Comparison of ENCODE assay signal across 17 mouse cellular contexts in the genomic region with DNA sequence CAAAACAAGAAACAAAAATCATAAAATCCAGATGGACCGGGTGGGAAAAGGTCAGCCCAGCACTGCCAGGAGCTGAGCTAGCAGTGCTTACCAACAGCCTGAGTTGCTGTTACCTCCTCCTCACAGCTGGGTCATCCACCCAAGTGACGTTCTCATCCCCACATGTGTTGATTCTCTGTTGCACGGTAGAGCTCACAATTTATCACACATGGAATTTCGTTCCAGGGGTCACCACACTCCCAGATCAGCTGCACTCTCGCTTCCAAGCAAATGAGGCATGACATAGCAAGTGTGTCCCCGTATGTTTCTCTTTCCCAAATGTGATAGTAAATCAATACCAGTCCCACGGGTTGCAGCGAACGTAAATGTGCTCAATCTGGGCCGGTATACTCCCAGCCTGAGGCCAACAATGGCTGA.
A peak's percentile ranks its signal among the peaks of the same experiment; 100 is the strongest.
DNase-seq lines count a peak whose midpoint lies in the region; ATAC-seq and TF ChIP-seq lines count a peak whose summit lies in the region.
"Had no signal": no experiment of that assay in that cellular context is flagged by ENCODE, and none has a peak within 500 bp of the region (broad histone marks: within the 10 kb centered on the region; RNA-seq: fewer than 3 reads in every experiment).

No protein-coding gene starts in this region.

- intact Hi-C loops in gastrocnemius, postnatal 14 days (cut with DNase I; ENCODE audit: low total_unique reads), result no loop called here

- no peak overlapping the region for H3K9ac ChIP-seq in hindbrain, embryonic 11.5 days (ENCODE audit: low read depth, low read length)
- H3K9ac ChIP-seq in hindbrain, postnatal 0 days (replicated peaks; ENCODE audit: low read length), result no peak overlapping the region
- no peak overlapping the region for H3K9ac ChIP-seq in neural tube, embryonic 11.5 days (ENCODE audit: low read length)
- H3K9ac ChIP-seq: liver, embryonic 14.5 days had no signal

- H3K27ac ChIP-seq in hindbrain, embryonic 11.5 days (ENCODE audit: low read depth, low read length), result 0 out of 2 replicates have a peak overlapping the region, but pooled peaks have one; percentile 8
- no peak overlapping the region for H3K27ac ChIP-seq in hindbrain, postnatal 0 days
- 0 out of 2 replicates have a peak overlapping the region, but pooled peaks have one; percentile 20 for H3K27ac ChIP-seq in neural tube, embryonic 11.5 days (ENCODE audit: low read depth, low read length)
- H3K27ac ChIP-seq: left cerebral cortex, adult 2 months; liver, embryonic 14.5 days; macrophage had no signal

- no peaks in the 10 kb centered on the region for H3K27me3 ChIP-seq in hindbrain, embryonic 11.5 days (ENCODE audit: control insufficient read depth, insufficient read depth, low read length)
- H3K27me3 ChIP-seq in hindbrain, postnatal 0 days (ENCODE audit: insufficient read depth, low read length), result no peaks in the 10 kb centered on the region
- no peaks in the 10 kb centered on the region for H3K27me3 ChIP-seq in neural tube, embryonic 11.5 days (ENCODE audit: control insufficient read depth, insufficient read depth, low read length)

- TF ChIP-seq CTCF in hindbrain, postnatal 0 days (IDR thresholded peaks at IDR 0.05; ENCODE audit: low read depth), result no peak

- no peaks in the 10 kb centered on the region for H3K9me3 ChIP-seq in hindbrain, embryonic 11.5 days (ENCODE audit: control insufficient read depth, low read length)
- no peaks in the 10 kb centered on the region for H3K9me3 ChIP-seq in hindbrain, postnatal 0 days (ENCODE audit: low read length)
- H3K9me3 ChIP-seq in neural tube, embryonic 11.5 days (ENCODE audit: control insufficient read depth, low read length), result no peaks in the 10 kb centered on the region

- no peak overlapping the region for H3K4me3 ChIP-seq in hindbrain, embryonic 11.5 days (ENCODE audit: low read depth, low read length)
- H3K4me3 ChIP-seq in hindbrain, postnatal 0 days (ENCODE audit: low read length), result no peak overlapping the region
- H3K4me3 ChIP-seq in neural tube, embryonic 11.5 days (ENCODE audit: low read depth, low read length), result no peak overlapping the region
- H3K4me3 ChIP-seq: left cerebral cortex, adult 2 months had no signal

- 51% methylated on average over 10 of the region's 10 CpGs for WGBS in hindbrain, embryonic 11.5 days
- WGBS in hindbrain, postnatal 0 days, result 40% methylated on average over 10 of the region's 10 CpGs
- 20% methylated on average over 10 of the region's 10 CpGs for WGBS in neural tube, embryonic 11.5 days

- no peaks in the 10 kb centered on the region for H3K4me1 ChIP-seq in hindbrain, embryonic 11.5 days (replicated peaks; ENCODE audit: control insufficient read depth, insufficient read depth, low read length)
- H3K4me1 ChIP-seq in hindbrain, postnatal 0 days (ENCODE audit: insufficient read depth, low read length), result peaks cover 8% of the 10 kb centered on the region; the same call in 1 of the 2 replicates
- peaks cover 6% of the 10 kb centered on the region; the same call in 1 of the 2 replicates for H3K4me1 ChIP-seq in neural tube, embryonic 11.5 days (ENCODE audit: control insufficient read depth, insufficient read depth, low read length)

- DNase-seq in hindbrain, embryonic 11.5 days (ENCODE audit: low spot score), result peak; percentile 27
- DNase-seq in hindbrain, postnatal 0 days (ENCODE audit: low spot score), result no peak
- peak; percentile 71 for DNase-seq in embryo, embryonic 10 days (ENCODE audit: low spot score)
- DNase-seq in gastrocnemius, postnatal 14 days, result peak; percentile 30
- DNase-seq in neural tube, embryonic 11.5 days (ENCODE audit: low spot score), result peak; percentile 63
- DNase-seq in adrenal gland, adult 2 months, result no peak
- DNase-seq in layer of hippocampus, adult 18-20 months (ENCODE audit: low spot score in 2 of 2), result no peak
- DNase-seq: cerebellum, postnatal 25 days; heart, postnatal 14 days; kidney, postnatal 10 days; right cerebral cortex, adult 18-20 months; thymus, postnatal 25 days had no signal

- peak; percentile 49; the same call in 1 of the 2 replicates for ATAC-seq in hindbrain, embryonic 11.5 days (ENCODE audit: low FRiP score)
- ATAC-seq in hindbrain, postnatal 0 days, result no peak
- ATAC-seq in neural tube, embryonic 11.5 days (ENCODE audit: insufficient read depth, low FRiP score, low TSS enrichment), result peak; percentile 41; the same call in 1 of the 2 replicates
- no peak for ATAC-seq in megakaryocyte progenitor cell, adult 5-6 weeks (replicated peaks; ENCODE audit: poor library complexity)
- ATAC-seq: activated CD4-positive, CD25-positive, alpha-beta regulatory T cell, adult 4 months had no signal

- no peak overlapping the region for H3K4me2 ChIP-seq in hindbrain, embryonic 11.5 days (replicated peaks; ENCODE audit: low read depth, low read length)
- H3K4me2 ChIP-seq in hindbrain, postnatal 0 days (ENCODE audit: low read depth, low read length), result no peak overlapping the region
- H3K4me2 ChIP-seq in neural tube, embryonic 11.5 days (ENCODE audit: low read depth), result no peak overlapping the region

- no peaks in the 10 kb centered on the region for H3K36me3 ChIP-seq in hindbrain, embryonic 11.5 days (ENCODE audit: control insufficient read depth, insufficient read depth, low read length)
- no peaks in the 10 kb centered on the region for H3K36me3 ChIP-seq in hindbrain, postnatal 0 days (ENCODE audit: insufficient read depth, low read length)
- H3K36me3 ChIP-seq in neural tube, embryonic 11.5 days (ENCODE audit: control insufficient read depth, insufficient read depth, low read length), result no peaks in the 10 kb centered on the region

Comparison
In these comparisons a context has a peak if more than half of its experiments do, and no peak if none do; other contexts are left out.
1. ATAC-seq: peak in hindbrain, embryonic 11.5 days (single experiment) and neural tube, embryonic 11.5 days (single experiment); none in hindbrain, postnatal 0 days (single experiment) and megakaryocyte progenitor cell, adult 5-6 weeks (single experiment).
2. DNase-seq: peak in hindbrain, embryonic 11.5 days (single experiment), embryo, embryonic 10 days (single experiment), gastrocnemius, postnatal 14 days (single experiment) and neural tube, embryonic 11.5 days (single experiment); none in hindbrain, postnatal 0 days (single experiment), adrenal gland, adult 2 months (single experiment) and layer of hippocampus, adult 18-20 months (0 of 2).